In genomic region chr6:52260654-52261575, GRCm38 (mm10) we compare ENCODE assay signal across 9 mouse cellular contexts. TPM values are rescaled to one million over a fixed set of nuclear protein-coding genes. Genes with fewer than 3 reads are reported as not detected.
A peak's percentile ranks its signal among the peaks of the same experiment; 100 is the strongest.
DNase-seq lines count a peak whose midpoint lies in the region; ATAC-seq and TF ChIP-seq lines count a peak whose summit lies in the region.
"Had no signal": no experiment of that assay in that cellular context is flagged by ENCODE, and none has a peak within 500 bp of the region (broad histone marks: within the 10 kb centered on the region; RNA-seq: fewer than 3 reads in every experiment).

Gene Hoxa13 (minus strand): TSS chr6:52260880.

- H3K4me2 ChIP-seq in heart, embryonic 11.5 days: peak within 1 kb of the TSS; percentile 81
- peak within 1 kb of the TSS; percentile 72 for H3K4me2 ChIP-seq in liver, postnatal 0 days (ENCODE audit: low read depth, low read length)

- H3K4me3 ChIP-seq in heart, embryonic 11.5 days (ENCODE audit: low read depth, low read length): peak within 1 kb of the TSS; percentile 52
- peak within 1 kb of the TSS; percentile 88 for H3K4me3 ChIP-seq in ES-Bruce4 (ENCODE audit: low read depth, low read length)
- H3K4me3 ChIP-seq in hindbrain, embryonic 10.5 days: peak within 1 kb of the TSS; percentile 45
- peak within 1 kb of the TSS; percentile 36; the same call in 1 of the 2 replicates for H3K4me3 ChIP-seq in liver, postnatal 0 days (ENCODE audit: low read depth, low read length)

- no peak for TF ChIP-seq CTCF in ES-Bruce4 (IDR thresholded peaks at IDR 0.05; ENCODE audit: low read depth, low read length)
- no peak for TF ChIP-seq CTCF in liver, postnatal 0 days (IDR thresholded peaks at IDR 0.05; ENCODE audit: low read depth)

- WGBS in heart, embryonic 11.5 days (ENCODE audit: insufficient replicate concordance): 1% methylated on average over 31 of the region's 72 CpGs
- under 1% methylated on average over 37 of the region's 72 CpGs for WGBS in hindbrain, embryonic 10.5 days
- 1% methylated on average over 24 of the region's 72 CpGs for WGBS in liver, postnatal 0 days (ENCODE audit: insufficient replicate concordance)

- H3K27me3 ChIP-seq in heart, embryonic 11.5 days (ENCODE audit: control insufficient read depth, insufficient read depth, low read length): peaks cover 93% of the 10 kb centered on the region
- peaks cover 54% of the 10 kb centered on the region for H3K27me3 ChIP-seq in ES-Bruce4 (ENCODE audit: control insufficient read depth, insufficient read depth, low read length, poor library complexity, severe bottlenecking)
- peaks cover 100% of the 10 kb centered on the region for H3K27me3 ChIP-seq in hindbrain, embryonic 10.5 days (ENCODE audit: insufficient read depth, poor library complexity, severe bottlenecking)
- peaks cover 91% of the 10 kb centered on the region for H3K27me3 ChIP-seq in liver, postnatal 0 days (ENCODE audit: insufficient read depth, low read length)

- H3K9ac ChIP-seq in heart, embryonic 11.5 days (ENCODE audit: low read depth, low read length): no peak within 1 kb of the TSS
- peak within 1 kb of the TSS; percentile 85 for H3K9ac ChIP-seq in ES-Bruce4 (ENCODE audit: low read depth, poor library complexity, severe bottlenecking)
- no peak within 1 kb of the TSS for H3K9ac ChIP-seq in liver, postnatal 0 days (replicated peaks)

- no peaks in the 10 kb centered on the region for H3K36me3 ChIP-seq in heart, embryonic 11.5 days (ENCODE audit: control insufficient read depth, insufficient read depth, low read length)
- no peaks in the 10 kb centered on the region for H3K36me3 ChIP-seq in ES-Bruce4 (ENCODE audit: control insufficient read depth, insufficient read depth, low read length, poor library complexity, severe bottlenecking)
- no peaks in the 10 kb centered on the region for H3K36me3 ChIP-seq in hindbrain, embryonic 10.5 days
- H3K36me3 ChIP-seq in liver, postnatal 0 days (replicated peaks; ENCODE audit: insufficient read depth, low read length): no peaks in the 10 kb centered on the region

- TF ChIP-seq EP300 in ES-Bruce4 (IDR thresholded peaks at IDR 0.05; ENCODE audit: insufficient read depth, low read depth, low read length): no peak
- no peak for TF ChIP-seq EP300 in liver, postnatal 0 days (IDR thresholded peaks at IDR 0.05; ENCODE audit: low read depth)

- DNase-seq in heart, postnatal 10 days: no peak
- DNase-seq in hindbrain, embryonic 10.5 days (ENCODE audit: low spot score): peak; percentile 70
- no peak for DNase-seq in liver, postnatal 0 days
- peak; percentile 75 for DNase-seq in urinary bladder, postnatal 25 days (ENCODE audit: low spot score)
- DNase-seq in layer of hippocampus, postnatal 36 days: no peak
- DNase-seq in spleen, postnatal 4 days (ENCODE audit: low spot score in 2 of 2): no peak

- TF ChIP-seq POLR2A in ES-Bruce4 (IDR thresholded peaks at IDR 0.05; ENCODE audit: insufficient read depth, low read length): no peak

- peak; percentile 67 for ATAC-seq in heart, embryonic 11.5 days (replicated peaks; ENCODE audit: insufficient number of reproducible peaks, low FRiP score, low TSS enrichment)
- peak; percentile 53; the same call in 1 of the 2 replicates for ATAC-seq in liver, postnatal 0 days

- H3K9me3 ChIP-seq in heart, embryonic 11.5 days (replicated peaks; ENCODE audit: control insufficient read depth, low read length): no peaks in the 10 kb centered on the region
- H3K9me3 ChIP-seq in ES-Bruce4 (replicated peaks; ENCODE audit: control insufficient read depth, insufficient read depth, low read length, poor library complexity, severe bottlenecking): no peaks in the 10 kb centered on the region
- H3K9me3 ChIP-seq in hindbrain, embryonic 10.5 days: no peaks in the 10 kb centered on the region
- H3K9me3 ChIP-seq in liver, postnatal 0 days (ENCODE audit: low read length): no peaks in the 10 kb centered on the region

- intact Hi-C loops in heart, postnatal 10 days (cut with DNase I): loop anchor here (10.0 kb wide), 1 partner anchor 54 kb away; the partner anchor contains the start of gene Evx1

- H3K4me1 ChIP-seq in heart, embryonic 11.5 days (ENCODE audit: control insufficient read depth, insufficient read depth, low read length): no peaks in the 10 kb centered on the region; the same call in 1 of the 2 replicates
- H3K4me1 ChIP-seq in ES-Bruce4 (ENCODE audit: control insufficient read depth, insufficient read depth, low read length): no peaks in the 10 kb centered on the region
- H3K4me1 ChIP-seq in hindbrain, embryonic 10.5 days (replicated peaks): peaks cover 15% of the 10 kb centered on the region
- H3K4me1 ChIP-seq in liver, postnatal 0 days (ENCODE audit: insufficient read depth): peaks cover 4% of the 10 kb centered on the region

- no peak within 1 kb of the TSS for H3K27ac ChIP-seq in heart, embryonic 11.5 days (ENCODE audit: low read depth, low read length)
- H3K27ac ChIP-seq in ES-Bruce4 (ENCODE audit: insufficient read depth, low read length): no peak within 1 kb of the TSS
- no peak within 1 kb of the TSS for H3K27ac ChIP-seq in hindbrain, embryonic 10.5 days
- H3K27ac ChIP-seq in liver, postnatal 0 days (ENCODE audit: low read depth): no peak within 1 kb of the TSS

RNA-seq across cellular contexts. Expression of gene Hoxa13, which starts in this region (rescaled TPM):
- polyA plus RNA-seq in heart, embryonic 11.5 days (2014; fragmentation: Nextera tagmentation; extraction: Ambion mirVana): 0.20 TPM in 1 of 2 replicates, not detected in the other
- total RNA-seq in heart, postnatal 10 days (2021): not detected
- 0.25 TPM in 1 of 2 replicates, not detected in the other for polyA plus RNA-seq in ES-Bruce4 (2011; ENCODE audit: insufficient read depth, insufficient read length, low read depth, missing spikeins)
- not detected in 2 replicates for polyA plus RNA-seq in hindbrain, embryonic 10.5 days (2016; fragmentation: Nextera tagmentation; extraction: Ambion mirVana)
- not detected in 2 replicates for polyA plus RNA-seq in liver, postnatal 0 days (2015; fragmentation: Nextera tagmentation; extraction: Ambion mirVana)
- total RNA-seq in layer of hippocampus, postnatal 36 days (2021): not detected
- total RNA-seq: MEL had no signal

Comparison
In these comparisons a context has a peak if more than half of its experiments do, and no peak if none do; other contexts are left out.
1. Peak in ATAC-seq, H3K4me3 ChIP-seq and H3K4me2 ChIP-seq in heart, embryonic 11.5 days; RNA of the gene not detected or under 1 TPM.
2. Peak in DNase-seq and H3K4me3 ChIP-seq in hindbrain, embryonic 10.5 days; RNA of the gene not detected or under 1 TPM.
3. Peak in ATAC-seq, H3K4me3 ChIP-seq and H3K4me2 ChIP-seq in liver, postnatal 0 days; RNA of the gene not detected or under 1 TPM.
4. H3K4me3 ChIP-seq: peak in every context shown above with its lines; median percentile 88 in ES-Bruce4; 52 in heart, embryonic 11.5 days; 45 in hindbrain, embryonic 10.5 days; 36 in liver, postnatal 0 days.